Mouse (Mus musculus): Measurements from ENCODE around the gene Uqcrq.

The Uqcrq gene

DNA sequence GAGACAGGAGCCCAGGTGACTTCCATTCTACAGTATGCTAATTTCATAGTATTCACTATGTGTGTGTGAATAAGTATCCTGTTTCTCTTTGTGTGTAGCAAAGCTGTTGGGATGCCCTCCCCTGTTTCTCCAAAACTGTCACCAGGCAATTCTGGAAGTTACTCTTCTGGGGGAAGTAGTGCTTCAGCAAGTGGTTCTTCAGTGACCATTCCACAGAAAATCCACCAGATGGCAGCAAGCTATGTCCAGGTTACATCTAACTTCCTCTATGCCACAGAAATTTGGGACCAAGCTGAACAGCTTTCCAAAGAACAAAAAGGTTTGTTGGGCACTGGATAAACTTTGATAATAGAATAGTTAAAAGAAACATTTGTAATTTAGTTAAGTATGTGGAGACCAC is 18.9 kb downstream of the Uqcrq start:
- no peak for DNase-seq (ENCODE audit: low spot score in 2 of 2)

DNA sequence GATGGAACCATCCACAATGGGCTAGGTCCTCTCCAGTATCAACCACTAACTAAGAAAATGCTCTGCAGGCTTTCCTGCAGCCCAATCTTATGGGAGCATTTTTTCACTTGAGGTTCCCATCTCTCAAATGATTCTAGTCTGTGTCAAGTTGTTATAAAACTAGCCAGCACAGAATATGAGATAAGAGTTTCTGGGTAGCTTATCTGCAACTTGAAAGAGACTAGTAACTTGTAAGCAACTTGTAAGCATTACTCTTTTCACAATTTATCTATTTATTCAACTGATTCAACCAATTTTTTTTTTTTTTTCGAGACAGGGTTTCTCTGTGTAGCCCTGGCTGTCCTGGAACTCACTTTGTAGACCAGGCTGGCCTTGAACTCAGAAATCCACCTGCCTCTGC is 27.0 kb downstream of the Uqcrq start:
- no peak for DNase-seq (ENCODE audit: low spot score in 2 of 2)

DNA sequence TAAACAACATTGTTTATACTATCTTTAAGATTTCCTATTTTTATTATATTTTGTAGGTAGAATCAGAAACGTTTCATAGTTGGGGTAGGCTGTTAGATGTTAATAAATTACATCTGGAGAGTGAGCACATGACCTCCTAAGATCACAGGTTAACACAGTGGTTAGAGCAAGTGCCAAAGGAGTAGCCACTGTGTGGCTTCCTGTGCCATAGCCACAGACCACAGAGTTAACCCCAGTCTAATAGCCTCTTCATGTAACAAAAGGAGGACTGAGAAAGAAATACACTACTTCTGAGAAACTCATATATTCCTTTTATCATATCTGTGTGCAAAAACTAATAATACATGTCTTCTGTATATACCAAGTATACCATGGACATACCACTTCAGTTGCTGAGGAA is 36.8 kb downstream of the Uqcrq start:
- DNase-seq (ENCODE audit: low spot score in 2 of 2), result peak; percentile 32 to 58

DNA sequence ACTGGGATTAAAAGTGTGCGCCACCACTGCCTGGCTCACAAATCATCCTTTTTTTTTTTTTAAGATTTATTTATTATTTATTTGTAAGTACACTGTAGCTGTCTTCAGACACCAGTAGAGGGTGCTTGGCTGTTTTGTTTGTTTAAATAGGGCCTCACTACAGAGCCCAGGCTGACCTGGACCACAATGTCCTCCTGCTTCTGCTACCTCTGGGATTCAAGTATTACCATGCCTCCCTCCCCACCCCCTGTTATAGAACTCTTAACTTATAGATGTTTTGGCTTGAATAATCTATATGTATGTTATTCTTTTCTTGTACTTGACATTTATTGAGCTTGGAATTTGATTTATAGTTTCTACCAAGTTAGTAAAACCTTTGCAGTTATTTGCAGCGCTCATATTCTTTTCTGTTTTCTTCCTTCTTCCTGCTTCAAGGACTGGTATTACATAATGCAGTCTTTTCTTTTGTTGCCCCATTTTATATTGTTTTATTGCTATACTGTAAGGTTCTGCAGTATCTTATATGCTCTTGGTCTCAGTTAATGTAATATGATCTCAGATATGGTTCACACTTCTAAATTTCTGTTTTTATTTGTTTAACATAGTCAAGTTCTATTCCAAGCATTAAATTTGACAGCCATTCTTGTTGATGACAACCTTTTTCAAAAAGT is 46.7 kb downstream of the Uqcrq start:
- DNase-seq (ENCODE audit: low spot score in 2 of 2), result no peak

DNA sequence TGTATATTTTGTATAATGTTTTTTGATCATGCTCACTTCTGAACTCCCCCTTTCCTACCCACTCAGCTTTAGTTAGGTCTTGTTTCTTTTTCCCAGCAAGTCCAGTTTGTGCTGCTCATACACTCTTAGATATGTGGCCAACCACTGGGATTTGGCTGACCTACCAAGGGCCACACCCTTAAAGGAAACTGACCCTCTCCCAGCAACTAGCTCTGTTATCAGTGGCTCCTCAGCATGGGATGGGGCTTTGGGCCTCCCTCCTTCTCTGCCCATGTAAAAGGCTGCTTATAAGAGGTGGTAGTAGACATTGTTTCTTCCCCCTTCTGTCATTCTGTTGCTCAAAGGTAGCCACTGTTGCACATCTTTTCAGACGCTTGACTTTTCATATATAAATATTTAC is 51.7 kb downstream of the Uqcrq start:
- no peak for DNase-seq (ENCODE audit: low spot score in 2 of 2)
